Mouse (Mus musculus): ENCODE results near the gene Adgrd1.
"Not testable (repeated sequence)": the region's sequence is repeated elsewhere in the genome, so short reads cannot be mapped to it uniquely, and the experiment has no call there.

Gene Adgrd1

GRCm38 (mm10) chr5:129104043-129104442 lies 7.5 kb downstream of the Adgrd1 start:
- DNase-seq = no peak

DNA sequence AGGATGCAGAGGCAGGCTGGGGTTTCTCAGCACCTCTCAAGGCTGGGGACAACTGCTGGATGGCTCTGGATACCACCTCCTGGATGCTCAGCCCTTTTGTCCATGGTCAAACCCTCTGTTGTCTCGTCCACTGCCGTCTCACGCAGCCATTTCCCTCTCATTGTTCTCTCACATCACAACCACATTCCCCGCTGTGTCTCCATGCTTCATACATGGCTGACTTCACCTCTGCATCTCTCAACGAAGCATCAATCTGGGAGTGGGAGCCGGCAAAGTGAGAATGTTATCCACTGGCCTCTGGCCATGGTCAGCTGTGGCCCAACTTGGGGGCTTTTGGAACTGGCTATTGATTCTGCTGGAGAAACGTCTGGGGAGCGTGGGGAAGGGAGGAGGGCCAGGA lies 15.2 kb downstream of the Adgrd1 start:
- no peak for DNase-seq

DNA sequence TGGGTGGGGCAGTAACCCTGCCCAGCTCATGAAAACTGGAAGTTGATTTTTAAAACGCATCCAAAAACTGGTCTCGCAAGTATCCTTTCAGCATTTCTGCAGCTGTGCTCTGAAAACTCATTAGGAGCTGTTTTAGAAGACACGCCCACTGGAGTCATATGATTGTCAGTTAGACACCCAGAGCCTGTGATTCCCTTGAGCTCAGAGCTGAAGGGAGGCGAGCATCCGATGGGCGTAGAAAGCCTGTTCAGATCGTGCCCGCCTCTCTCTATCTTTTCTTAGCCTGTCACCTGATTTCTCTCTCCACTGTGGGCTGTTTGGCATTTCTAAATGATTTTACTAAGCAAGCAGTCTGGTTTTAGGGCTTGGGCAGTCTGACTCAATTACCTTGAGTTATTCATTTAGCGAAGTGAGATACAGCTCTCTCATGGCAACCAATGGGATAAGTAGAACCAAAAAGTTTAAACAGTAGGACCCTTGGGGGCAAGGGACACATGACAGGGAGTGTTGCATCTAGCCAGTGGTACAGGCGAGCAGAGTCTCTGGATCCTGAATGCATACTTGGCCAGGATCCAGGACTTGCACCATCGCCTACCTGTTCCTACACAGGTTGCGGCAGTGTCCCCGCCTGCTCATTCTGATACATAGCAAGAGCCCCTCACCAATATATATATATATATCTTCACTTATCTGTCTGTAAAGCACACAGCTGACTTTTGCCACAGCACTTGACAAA lies 17.4 kb downstream of the Adgrd1 start:
- DNase-seq = no peak

GRCm38 (mm10) chr5:129116299-129116698 lies 19.7 kb downstream of the Adgrd1 start:
- no peak for DNase-seq

DNA sequence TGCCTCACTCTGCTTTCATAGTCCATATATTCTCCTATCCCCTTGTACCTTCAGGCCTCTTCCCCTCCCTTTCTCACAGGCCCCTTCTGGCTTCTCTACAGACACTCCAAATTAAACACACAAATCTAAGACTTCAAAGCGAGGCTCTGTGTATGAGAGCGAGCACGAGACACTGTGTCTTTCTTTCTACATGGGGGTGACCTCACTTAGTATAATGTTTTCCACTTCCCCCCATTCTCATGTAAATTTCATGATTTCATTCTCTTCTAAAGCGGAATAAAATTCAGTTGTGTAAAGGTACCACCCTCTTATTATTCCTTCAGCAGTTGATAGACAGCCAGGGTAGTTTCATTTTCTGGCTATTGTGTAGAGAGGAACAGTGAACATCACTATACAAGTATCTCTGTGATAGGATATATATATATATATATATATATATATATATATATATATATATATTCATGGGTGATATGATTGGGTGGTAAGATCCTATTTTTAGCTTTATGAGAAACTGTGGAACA lies 21.1 kb downstream of the Adgrd1 start:
- no peak for DNase-seq

DNA sequence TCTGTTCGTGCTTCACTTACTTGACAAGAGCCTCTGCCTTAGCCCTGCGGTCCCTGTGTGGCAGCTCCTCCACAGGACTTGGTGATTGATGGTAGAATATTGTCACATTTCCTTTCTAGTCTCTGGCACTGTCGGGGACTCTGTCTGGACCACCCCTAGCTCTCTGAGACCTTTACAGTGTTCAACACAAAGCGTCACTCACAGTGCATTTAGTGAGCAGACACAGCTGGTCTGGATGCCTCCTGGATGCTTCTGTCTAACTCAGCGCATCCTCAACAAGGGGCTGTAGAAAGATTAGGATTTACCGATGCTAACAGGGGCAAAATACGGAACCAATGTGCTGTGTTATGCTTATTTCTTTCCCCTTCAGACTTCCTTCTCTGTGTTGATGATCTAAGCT lies 22.0 kb downstream of the Adgrd1 start:
- DNase-seq = no peak

DNA sequence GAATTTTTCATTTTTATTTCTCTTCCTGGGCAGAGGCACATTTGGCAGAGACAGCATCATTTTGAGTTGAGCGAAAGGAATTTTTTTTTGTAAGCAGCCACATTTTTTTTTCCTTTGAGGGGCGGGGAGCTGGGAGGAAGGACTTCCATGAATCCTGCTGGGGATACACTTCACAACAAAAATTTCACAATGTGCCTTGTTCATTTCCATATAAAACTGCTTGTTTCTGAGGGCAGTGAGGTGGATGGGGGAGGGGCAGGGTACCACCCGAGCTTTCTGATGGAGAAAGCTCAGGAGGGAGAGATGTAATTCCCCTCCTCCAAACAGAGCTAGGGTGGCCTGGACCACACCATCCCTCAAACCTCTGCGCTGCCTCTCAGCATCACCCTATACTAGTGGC lies 22.6 kb downstream of the Adgrd1 start:
- DNase-seq = no peak

DNA sequence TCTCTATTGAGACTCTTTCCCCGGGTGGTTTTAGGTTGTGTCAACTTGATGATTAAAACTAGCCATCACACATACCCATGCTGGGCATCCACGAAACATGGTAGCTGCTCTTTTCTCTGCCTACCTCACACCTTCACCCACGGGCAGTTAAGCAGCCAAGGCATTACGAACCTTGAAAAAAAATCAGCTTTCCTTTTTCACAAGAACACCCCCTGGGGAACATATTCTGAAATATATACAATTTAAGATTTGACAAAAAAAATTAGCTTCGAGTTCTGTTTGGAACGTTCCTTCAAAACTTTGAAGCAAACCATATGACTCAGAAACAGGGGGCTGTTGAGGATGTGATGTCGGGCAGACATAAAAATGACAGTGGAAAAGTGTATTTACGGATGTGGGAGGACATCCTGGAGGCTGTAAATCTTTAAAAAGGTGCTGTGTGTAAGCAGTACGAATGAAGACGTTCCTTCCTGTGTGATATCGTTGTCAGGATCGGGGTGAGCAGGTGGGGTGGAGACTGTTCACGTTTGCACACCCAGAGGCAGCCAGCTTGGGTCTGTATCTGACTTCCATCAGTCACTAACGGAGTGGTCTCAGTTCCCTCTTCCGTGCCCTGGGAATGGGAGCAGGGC lies 25.2 kb downstream of the Adgrd1 start:
- no peak for DNase-seq

- no peak for DNase-seq
These were observed 25.9 kb downstream of the Adgrd1 start for GRCm38 (mm10) chr5:129122491-129122890.

- no peak for DNase-seq
These were observed 27.7 kb downstream of the Adgrd1 start for GRCm38 (mm10) chr5:129124070-129124828.

DNA sequence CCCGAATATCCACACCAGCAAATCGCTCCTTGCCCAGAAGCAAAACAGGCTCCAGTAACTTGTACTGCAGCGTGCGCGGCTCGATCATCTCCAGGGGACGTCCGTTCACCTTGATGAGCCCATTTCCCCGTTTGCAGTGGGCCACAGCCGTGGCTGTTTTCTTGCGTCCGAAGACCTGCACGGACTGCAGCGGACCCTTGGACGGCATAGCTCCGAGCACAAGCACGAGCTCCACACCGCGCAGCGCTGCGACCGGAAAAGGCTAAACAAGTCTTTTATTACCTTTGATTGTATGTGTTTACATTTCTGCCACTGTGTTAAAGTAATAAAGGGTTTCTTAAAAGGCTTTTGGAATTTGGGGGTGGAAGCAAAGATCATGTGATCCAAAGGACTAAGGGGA lies 31.8 kb downstream of the Adgrd1 start:
- not testable (repeated sequence) for DNase-seq

DNA sequence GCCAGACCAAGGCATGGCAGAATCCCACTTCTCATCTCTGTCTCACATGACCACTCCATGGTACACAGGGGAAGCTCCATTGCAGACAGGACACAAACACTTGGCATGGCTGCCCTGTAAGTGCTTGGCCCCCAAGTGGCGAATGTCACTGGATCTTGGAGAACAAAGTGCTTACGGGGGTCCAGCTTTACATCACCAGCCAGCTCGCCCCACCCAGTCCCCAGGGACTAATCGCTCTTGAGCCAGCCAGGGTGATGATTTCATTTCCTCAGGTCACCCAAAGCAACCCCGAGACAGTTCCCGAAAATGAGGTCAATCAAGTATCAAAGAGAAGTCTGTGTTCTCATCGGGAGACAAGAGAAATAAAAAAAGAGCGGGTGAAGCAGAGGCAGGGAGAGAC lies 33.8 kb downstream of the Adgrd1 start:
- DNase-seq = no peak

- DNase-seq = no peak
These were observed 40.9 kb downstream of the Adgrd1 start for GRCm38 (mm10) chr5:129137405-129137804.

DNA sequence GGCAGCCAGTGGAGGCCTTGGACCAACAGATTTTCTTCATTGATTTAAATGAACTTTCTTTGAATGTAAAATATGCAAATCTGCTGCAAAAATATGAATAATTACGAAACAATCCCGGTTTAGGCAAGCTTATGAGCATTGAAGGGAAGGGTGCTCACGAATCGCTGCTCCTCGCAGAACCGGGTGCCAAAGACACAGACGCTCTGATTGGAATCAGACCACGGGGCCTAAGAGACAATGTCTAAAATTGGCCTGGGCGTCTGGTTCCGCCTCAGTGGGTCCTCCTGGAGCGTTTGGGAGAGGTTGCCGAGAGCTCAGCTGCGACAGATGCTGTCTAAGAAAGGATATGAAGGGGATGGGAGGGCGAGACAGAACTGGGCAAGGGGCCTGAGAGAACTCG lies 42.0 kb downstream of the Adgrd1 start:
- peak; percentile 22 for DNase-seq

GRCm38 (mm10) chr5:129142801-129143200 lies 46.3 kb downstream of the Adgrd1 start:
- no peak for DNase-seq

DNA sequence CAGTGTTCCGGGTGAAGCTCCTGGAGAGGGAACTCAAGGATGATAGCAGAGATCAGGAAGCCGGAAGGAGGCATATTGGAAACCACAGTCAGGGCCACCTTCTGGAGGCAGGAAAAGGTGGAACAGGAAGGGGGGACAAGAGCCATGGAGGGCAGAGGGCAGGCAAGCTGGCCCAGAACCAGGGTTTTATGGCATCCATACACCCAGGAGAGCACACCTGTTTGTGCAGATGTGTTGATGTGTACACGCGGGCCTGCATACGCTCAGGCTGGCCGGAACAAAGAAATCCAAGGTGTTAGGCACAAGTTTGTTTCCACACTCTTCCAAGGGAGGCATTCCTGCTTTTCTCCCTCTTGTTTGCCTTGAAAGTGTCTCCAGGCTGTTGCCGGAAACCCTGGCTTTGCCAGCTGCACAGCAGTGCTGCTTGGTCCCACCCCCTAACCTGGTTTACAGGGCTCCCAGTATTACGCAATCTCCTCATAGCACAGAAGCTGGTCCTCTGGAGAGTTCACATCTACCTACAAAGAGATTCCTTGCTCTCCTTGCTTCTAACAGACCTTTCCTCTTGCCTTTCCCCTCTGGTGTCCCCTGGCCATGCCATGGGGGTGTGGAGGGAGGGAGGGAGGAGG lies 48.9 kb downstream of the Adgrd1 start:
- DNase-seq = no peak

DNA sequence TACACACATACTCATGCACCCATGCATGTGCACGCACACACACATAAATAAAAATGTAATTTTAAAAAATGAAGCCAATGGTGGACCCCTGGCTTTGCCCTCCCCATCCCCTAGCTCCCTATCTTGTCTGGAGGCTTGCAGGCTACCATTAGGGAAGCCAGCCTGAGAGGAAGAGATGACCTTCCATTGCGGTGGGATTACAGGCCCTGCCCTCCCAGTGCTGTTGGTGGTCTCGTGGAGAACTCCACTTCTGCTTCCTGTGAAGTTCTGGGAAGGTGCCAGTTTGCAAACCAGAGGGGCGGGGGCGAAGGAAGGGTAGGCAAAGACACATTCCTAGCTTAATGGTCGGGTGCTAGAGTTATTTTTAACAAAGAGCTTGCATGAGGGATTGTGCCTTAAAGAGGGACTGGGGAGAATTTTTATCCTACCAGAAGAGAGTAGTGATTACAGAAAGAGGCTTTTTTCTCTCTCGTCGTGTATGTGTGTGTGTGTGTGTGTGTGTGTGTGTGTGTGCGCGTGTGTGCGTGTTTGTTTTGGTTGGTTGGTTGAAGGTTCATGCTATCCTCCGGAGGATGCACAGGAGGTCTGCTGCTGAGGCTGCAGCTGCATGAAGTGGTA lies 50.5 kb downstream of the Adgrd1 start:
- peak; percentile 23 for DNase-seq

DNA sequence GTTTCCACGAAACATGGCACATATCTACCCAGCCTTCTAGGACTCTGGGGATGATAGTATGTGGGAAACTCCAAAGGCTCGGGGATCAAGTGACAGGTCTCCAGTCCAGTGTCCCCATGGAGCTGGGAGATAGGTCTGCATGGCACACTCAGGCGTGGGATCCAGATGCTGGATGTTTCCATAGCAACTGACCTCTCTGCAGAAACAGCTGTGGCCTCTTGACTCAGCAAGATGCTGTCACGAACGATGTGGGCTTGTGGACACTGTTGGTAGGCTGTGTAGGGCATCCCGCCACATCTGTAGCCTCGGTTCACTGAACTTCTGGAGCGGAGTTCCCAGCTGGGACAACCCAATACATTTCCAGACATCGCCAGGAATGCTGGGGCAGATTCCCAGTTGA lies 51.9 kb downstream of the Adgrd1 start:
- no peak for DNase-seq

- no peak for DNase-seq
These were observed 58.7 kb downstream of the Adgrd1 start for GRCm38 (mm10) chr5:129155023-129155901.

DNA sequence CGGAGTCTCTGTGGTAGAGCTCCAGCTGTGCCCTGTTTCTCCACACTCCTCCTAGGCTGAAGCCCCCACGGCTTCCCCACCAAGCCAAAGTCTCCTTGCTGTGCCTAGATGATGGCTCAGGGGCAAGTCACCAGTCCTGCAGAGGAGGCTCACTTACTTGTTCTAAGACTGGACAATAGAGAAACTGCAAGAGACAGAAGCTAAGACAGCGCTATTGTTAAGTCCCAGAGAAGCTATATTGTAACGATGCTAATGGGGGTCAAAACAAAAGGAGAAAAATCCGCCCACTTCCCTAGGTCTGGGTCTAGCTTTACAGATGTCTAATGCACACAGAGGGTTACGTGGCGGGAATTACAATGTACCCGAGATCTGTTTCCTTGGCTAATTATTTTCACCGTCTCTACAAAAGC lies 59.4 kb downstream of the Adgrd1 start:
- DNase-seq = no peak

DNA sequence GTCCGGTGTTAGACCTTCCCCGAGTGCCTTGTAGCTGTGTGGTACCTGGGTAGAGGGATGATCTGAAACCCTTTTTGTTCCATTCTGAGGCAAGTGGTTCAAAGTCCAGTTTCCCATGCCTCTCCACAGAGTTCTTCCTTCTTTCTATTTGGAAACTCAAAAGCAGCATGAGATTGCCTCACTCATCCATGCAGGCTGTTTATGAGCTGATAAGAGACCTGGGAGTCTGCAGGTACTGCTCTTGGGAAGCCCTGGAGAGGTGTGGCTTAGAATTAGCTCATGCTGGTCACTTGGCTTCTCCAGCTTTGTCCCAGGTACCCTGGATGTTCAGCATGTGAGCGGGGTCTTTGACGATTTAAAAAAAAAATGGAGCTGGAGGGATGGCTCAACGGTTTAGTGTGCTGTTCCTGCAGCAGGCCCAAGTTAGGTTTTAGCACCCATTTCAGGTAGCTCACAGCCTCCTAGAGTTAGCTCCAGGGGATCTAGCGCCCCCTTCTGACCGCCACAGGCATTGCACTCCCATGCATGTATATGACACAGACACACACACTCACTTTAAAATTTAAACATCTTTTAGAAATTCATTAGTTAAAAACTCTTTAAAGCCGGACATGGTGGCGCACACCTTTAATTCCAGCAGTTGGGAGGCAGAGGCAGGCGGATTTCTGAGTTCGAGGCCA lies 65.0 kb downstream of the Adgrd1 start:
- no peak for DNase-seq

Measured in kidney, postnatal 10 days (tissue).